Mouse (Mus musculus) neural tube, embryonic 10.5 days (tissue): ENCODE data around the gene Pafah1b1.

Experiments
- DNase-seq: peaks from one replicate; pipeline ENCODE4 v3.0.0-alpha.2; 2017; ENCODE audit warnings: low spot score; ENCODE audit errors: extremely low spot score

Pafah1b1 gene

GRCm38 (mm10) chr11:74724235-74724791 lies at the start of gene Pafah1b1:
Gene Pafah1b1 (minus strand): TSS chr11:74724670.
- peak; percentile 96 for DNase-seq

GRCm38 (mm10) chr11:74772386-74772785 lies 47.9 kb upstream of the Pafah1b1 start:
- DNase-seq: no peak

GRCm38 (mm10) chr11:74771650-74772049 lies 47.2 kb upstream of the Pafah1b1 start:
- no peak for DNase-seq

GRCm38 (mm10) chr11:74771234-74771633 lies 46.8 kb upstream of the Pafah1b1 start:
- no peak for DNase-seq

- DNase-seq: peak; percentile 93
These were observed 46.2 kb upstream of the Pafah1b1 start, which contains the start of gene Mettl16 for GRCm38 (mm10) chr11:74770595-74771207. Gene Mettl16 (plus strand): TSS chr11:74770830.

GRCm38 (mm10) chr11:74770037-74770436 lies 45.6 kb upstream of the Pafah1b1 start:
- DNase-seq: no peak

DNA sequence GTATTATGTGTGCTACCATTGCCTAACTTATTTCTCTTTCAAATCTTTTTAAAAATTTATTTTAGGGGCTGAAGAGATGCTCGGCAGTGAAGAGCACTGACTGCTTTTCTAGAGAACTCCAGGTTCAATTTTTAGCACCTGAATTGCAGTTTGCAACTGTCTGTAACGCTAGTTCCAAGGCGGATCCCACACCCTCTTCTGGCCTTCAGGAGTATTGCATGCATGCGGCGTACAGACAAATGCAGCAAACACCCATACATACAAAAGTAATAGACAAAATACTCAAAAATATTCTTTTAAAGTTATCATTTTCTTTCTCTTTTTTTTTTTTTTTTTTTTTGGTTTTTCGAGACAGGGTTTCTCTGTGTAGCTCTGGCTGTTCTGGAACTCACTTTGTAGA lies 43.6 kb upstream of the Pafah1b1 start:
- DNase-seq: peak; percentile 33

DNA sequence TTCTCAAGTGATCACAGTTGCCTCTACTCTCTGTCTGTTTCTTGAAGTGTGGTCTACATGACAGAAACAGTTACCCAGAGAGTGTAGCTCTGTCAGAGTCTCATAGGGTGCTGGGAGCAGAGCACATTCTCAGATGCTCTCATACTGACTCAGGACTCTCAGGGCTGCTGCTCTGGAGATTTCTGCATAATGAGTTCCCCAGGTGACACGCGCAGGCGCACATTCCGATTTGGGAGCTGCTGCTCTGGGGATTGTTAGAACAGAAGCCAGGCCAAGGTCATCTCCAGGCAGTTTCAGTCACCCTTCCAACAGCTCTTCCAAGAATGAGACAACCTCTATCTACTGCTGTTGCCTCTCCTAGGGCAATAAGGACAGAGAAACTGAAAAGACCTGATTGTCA lies 43.0 kb upstream of the Pafah1b1 start:
- no peak for DNase-seq

- DNase-seq: no peak
These were observed 39.6 kb upstream of the Pafah1b1 start for GRCm38 (mm10) chr11:74763960-74764625.

DNA sequence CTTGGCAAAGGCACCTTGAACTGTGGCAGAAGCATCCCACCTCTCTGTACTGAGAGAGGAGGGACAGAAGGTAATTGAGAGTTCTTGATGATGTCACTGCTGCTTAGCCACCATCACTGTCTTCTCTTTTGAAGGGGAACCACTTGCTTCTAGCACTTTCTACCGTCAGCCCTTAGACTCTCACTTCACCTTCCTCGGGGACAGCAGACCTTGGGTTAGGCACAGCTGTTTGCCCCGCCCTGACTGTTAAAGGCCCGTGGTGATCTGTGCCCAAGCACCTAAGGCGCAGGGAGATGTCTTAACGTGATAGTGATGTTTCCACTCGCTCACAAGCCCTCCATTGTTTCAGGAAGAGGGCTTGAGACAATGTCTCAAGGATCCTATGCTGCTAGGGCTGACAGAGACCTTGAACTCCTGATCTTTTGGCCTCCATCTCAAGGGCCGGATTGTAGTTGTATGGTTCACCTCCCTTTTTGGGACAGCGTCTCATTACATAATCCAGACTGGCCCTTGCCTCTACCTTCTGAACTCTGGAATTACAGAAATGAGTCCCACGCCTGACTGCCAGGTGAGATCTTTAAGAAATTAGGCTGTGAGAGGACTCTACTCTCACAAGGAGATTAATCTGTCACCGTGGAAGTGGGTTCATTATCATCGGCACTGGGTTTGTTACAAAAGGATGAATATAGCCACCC lies 36.7 kb upstream of the Pafah1b1 start:
- DNase-seq: no peak

DNA sequence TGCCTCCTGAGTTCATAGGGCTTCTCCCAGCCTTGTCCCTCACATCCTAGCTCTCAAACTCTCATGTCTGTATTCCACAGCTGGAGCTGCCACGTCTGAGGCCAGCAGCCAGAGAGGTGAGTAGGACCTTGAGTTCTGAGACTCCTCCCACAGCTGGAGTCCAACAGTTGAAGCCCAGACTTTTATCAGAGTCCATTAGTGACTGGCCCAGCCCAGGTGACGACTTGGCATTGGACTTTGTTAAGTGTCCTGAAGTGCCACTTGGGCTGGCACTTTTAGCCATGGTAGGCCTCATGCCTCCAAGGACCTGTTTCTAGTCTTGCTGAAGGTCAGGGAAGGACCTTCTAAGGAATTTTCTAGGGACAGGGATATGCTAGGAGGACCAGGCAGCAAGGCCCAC lies 32.2 kb upstream of the Pafah1b1 start:
- DNase-seq: no peak

GRCm38 (mm10) chr11:74751352-74752066 lies 27.0 kb upstream of the Pafah1b1 start:
- DNase-seq: no peak

DNA sequence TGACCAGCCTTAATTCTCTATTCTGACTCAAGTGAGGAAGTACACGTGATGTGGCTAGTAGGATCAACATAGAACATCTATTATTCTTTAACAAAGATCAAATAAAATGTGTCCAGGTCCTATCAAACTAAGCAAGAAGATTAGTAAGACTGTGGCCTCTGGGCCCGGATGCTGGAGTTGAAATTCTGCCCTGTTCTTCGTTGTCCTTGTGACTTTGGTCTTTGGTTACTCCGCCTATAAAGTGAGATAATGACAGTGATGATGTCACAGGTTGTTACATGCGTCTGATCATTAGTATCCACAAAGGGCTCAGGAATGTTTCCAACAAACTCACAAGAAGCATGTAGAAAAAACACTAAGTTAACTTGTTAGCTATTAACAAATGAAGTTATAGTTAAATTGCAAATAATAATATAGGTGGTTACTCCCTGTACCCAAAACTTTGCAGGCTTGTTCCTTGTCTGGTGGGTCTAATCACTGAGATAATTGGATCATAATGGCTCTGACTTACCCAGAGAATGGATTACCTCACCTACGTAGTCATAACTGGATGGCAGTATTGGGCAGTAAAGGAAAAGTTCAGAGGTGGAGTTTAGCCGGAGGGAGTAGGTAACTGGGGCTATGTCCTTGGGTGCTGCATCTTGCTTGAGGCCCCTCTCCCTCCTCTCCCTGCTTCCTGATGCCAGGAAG lies 26.3 kb upstream of the Pafah1b1 start:
- DNase-seq: no peak

DNA sequence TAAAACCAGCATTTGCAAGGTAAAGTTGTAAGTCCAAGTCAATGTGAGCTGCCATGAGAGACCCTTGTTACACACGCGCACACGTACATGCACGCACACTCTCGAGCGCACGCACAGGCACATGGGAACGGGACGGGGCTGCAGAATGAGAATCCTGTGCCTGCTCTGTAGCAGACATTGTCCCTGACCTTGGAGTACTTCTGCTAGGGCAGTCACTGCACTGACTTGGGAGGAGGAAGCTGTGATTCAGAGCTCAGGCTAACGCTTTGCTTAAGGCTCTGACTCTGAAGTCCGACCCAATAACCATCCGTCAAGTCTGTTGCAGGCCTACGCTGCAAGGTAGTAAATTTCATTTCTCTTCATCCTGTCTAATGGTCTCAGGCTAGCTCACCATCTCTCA lies 24.8 kb upstream of the Pafah1b1 start:
- no peak for DNase-seq

- DNase-seq: no peak
These were observed 23.6 kb upstream of the Pafah1b1 start for GRCm38 (mm10) chr11:74748022-74748421.

DNA sequence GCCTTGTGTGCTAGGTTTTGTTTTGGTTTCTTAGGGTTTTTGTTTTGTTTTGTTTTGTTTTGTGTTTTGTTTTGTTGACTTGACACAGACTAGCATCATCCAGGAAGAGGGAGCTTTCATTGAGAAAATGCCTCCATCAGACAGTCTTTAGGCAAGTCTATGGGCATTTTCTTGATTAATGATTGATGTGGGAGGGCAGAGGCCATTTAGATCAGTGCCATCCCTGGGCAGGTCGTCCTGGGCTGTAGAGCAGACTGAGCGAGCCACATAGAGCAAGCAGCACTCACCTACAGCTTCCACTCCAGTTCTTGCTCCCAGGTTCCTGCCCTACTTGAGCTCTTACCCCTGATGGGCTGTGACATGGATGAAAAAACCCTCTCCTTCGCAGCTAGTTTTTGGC lies 13.4 kb upstream of the Pafah1b1 start:
- DNase-seq: no peak

DNA sequence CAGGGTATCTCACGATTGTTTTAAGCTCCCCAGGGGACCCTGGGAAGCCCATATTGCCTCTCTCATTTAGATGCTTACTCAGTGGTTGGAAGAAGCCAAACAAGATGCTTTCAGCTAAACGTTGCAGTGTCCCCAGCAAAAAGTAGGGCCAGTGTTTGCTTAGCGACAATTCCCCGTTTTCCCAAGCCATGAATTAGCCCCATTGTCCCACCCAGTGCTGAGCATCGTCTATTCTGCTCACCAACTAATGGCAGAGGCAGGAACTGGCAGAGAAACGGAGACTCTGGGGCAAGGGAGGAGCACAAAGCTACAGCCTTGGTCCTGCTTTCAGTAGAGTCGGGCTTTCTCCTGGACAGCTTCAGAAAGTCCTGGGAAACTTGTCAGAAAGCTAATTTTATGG lies 10.4 kb upstream of the Pafah1b1 start:
- DNase-seq: no peak

DNA sequence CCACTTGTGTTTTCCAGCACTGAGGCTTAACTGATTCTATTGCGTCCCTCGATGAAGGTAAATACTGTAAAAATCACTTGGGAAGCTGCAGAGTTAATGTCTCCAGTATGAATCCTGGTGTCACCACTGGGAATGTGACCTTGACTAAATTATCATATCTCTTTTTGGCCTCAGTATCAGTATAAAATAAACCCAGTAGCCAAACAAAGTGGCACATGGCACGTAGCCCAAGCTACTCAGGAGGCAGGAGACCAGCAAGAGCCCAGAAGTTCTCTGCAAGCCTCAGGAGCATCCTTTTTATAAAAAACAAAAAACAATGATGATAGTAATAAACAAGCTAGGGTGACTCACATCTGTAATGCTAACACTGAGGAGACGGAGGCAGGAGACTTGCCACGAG lies 711 bp upstream of the Pafah1b1 start:
- no peak for DNase-seq

DNA sequence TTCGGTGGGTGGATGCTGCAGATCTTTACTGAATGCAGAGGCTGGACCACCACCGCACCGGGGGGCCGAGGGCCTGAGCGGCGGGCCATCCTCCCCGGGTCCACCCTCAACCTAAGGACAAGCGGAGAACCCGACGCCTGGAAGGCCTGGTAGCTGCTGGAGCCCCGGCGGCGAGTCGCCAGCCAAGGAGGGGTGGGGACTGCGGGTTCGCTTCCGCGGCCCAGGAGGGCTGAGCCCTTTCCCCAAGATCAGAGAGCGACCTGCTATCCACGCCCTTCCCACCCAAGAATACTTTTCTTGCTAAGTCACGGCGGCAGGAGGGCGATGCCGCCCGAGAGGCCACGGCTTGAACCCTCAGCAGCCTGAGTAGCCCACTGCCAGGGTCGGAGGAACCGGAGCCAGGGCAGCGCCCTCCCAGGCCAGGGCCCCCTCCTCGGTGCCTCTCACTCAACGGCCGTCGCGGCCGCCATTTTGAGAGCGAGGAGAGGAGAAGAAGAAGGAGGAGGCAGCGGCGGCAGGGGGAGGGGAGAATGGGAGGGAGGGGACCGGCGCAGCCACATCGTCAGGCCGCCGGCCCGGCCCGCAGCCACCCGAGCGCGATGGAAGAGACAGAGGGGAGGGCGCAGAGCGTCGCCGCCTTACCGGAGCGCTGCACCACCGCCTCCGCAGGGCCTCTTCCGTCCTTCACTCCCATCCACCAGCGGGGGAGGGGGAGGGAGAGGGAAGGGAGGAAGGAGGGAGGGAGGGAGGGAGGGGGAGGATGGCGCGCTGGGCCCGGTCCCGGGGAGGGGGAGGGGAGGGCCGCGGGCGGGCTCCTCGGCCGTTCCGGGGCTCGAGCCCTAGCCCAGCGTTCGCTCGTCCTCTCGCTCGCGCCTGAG lies 874 bp downstream of the Pafah1b1 start:
- peak; percentile 89 for DNase-seq

DNA sequence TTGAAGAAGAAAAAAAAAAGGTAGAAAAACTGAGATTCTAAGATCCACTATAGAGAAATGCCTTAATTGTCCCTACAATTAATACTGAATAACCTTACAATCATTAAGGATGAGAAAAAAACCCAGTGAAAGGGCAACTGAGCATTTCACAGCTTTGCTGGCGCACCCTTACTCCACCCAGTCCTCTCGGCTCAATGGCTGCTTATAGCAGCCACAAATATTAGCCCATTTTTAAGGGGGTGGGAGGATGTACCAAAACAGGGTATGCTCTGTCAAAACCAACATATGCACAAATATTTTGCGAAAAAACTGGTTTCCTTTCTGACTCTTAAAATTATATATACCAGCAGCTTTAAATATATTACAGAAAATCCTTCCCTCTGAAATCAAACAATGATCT lies 2.5 kb downstream of the Pafah1b1 start:
- DNase-seq: no peak
